Mouse (Mus musculus): ENCODE data around the gene Pla2g4e. TPM values are rescaled to one million over a fixed set of nuclear protein-coding genes. Genes with fewer than 3 reads are reported as not detected.

Pla2g4e gene
- polyA plus RNA-seq, 1 experiment from 2014 or later = 0.54 TPM

GRCm38 (mm10) chr2:120146543-120146942, 98.6 kb downstream of the Pla2g4e start:
- Histone ChIP-seq H3K27me3 (ENCODE audit: insufficient read depth, poor library complexity, severe bottlenecking) (no peaks in the 10 kb centered on the region), H3K4me3 (no peak overlapping the region), H3K9me3 (no peaks in the 10 kb centered on the region), H3K4me1 (peaks cover 19% of the 10 kb centered on the region), H3K27ac (0 out of 2 replicates have a peak overlapping the region, but pooled peaks have one; percentile 42), H3K36me3 (peaks cover 16% of the 10 kb centered on the region)
- WGBS = 70% methylated on average over 2 of the region's 2 CpGs
- no peak for DNase-seq (ENCODE audit: low spot score)

DNA sequence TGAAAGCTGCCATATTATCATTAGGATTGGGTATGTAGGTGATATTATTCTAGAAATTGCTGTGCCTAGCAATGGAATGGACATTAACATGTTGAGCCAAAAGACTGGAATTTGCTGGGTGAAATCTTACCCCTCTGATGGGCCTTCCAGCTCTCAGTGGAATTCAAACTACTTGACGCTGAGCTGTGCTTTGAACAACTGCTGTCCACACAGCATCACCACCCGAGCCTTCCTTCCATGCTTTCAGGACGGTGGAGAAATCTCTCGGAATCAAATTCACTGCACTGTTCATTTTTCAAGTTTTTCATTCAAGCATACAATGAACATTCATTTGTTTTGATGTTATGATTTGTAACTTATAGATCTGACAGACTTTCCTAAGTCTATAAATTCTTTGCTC, 100.7 kb downstream of the Pla2g4e start:
- H3K36me3 ChIP-seq = peaks cover 8% of the 10 kb centered on the region
- H3K27me3 ChIP-seq (ENCODE audit: insufficient read depth, poor library complexity, severe bottlenecking) = no peaks in the 10 kb centered on the region
- DNase-seq (ENCODE audit: low spot score) = no peak
- H3K4me1 ChIP-seq = peaks cover 34% of the 10 kb centered on the region
- no peaks in the 10 kb centered on the region for H3K9me3 ChIP-seq
- no peak overlapping the region for H3K4me3 ChIP-seq
- H3K27ac ChIP-seq = no peak overlapping the region
- 73% methylated on average over 4 of the region's 4 CpGs for WGBS

DNA sequence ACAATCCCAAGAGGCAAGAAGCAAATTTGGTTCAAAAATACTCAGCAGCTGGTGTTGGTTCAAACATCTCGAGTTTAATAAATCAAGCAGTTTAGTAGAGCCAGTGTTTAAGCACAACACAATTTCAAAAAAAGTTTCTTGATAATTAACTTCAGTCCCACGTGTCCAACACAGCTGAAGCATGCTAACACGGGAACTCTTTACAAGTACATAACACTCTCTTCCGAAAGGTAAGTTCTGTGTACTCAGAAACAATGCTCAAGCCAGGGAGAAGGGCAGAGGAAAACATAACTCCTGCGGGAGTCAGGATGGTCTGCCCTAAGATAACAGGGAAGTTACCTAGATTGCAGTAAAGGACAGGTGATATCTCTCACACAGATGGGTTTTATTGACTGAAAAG, 102.8 kb downstream of the Pla2g4e start:
- H3K4me3 ChIP-seq = no peak overlapping the region
- no peak overlapping the region for H3K27ac ChIP-seq
- no peaks in the 10 kb centered on the region for H3K27me3 ChIP-seq (ENCODE audit: insufficient read depth, poor library complexity, severe bottlenecking)
- H3K36me3 ChIP-seq = peaks cover 8% of the 10 kb centered on the region
- 85% methylated on average over 5 of the region's 5 CpGs for WGBS
- H3K9me3 ChIP-seq = no peaks in the 10 kb centered on the region
- no peak for DNase-seq (ENCODE audit: low spot score)
- H3K4me1 ChIP-seq = peaks cover 32% of the 10 kb centered on the region

GRCm38 (mm10) chr2:120141671-120142070, 103.5 kb downstream of the Pla2g4e start:
- Histone ChIP-seq H3K36me3 (peaks cover 10% of the 10 kb centered on the region), H3K27ac (no peak overlapping the region), H3K4me1 (peaks cover 37% of the 10 kb centered on the region), H3K9me3 (no peaks in the 10 kb centered on the region), H3K27me3 (ENCODE audit: insufficient read depth, poor library complexity, severe bottlenecking) (no peaks in the 10 kb centered on the region), H3K4me3 (no peak overlapping the region)
- no peak for DNase-seq (ENCODE audit: low spot score)
- 79% methylated on average over 1 of the region's 1 CpGs for WGBS

- Histone ChIP-seq H3K4me1 (peaks cover 40% of the 10 kb centered on the region), H3K36me3 (peaks cover 16% of the 10 kb centered on the region), H3K4me3 (no peak overlapping the region), H3K27ac (peak overlapping the region; percentile 78), H3K27me3 (ENCODE audit: insufficient read depth, poor library complexity, severe bottlenecking) (no peaks in the 10 kb centered on the region), H3K9me3 (no peaks in the 10 kb centered on the region)
- 60% methylated on average over 5 of the region's 5 CpGs for WGBS
- no peak for DNase-seq (ENCODE audit: low spot score)
Measured at GRCm38 (mm10) chr2:120140326-120140725, 104.8 kb downstream of the Pla2g4e start.

GRCm38 (mm10) chr2:120139091-120139490, 106.0 kb downstream of the Pla2g4e start:
- DNase-seq (ENCODE audit: low spot score) = no peak
- Histone ChIP-seq H3K4me3 (no peak overlapping the region), H3K4me1 (peaks cover 53% of the 10 kb centered on the region), H3K27me3 (ENCODE audit: insufficient read depth, poor library complexity, severe bottlenecking) (no peaks in the 10 kb centered on the region), H3K9me3 (no peaks in the 10 kb centered on the region), H3K36me3 (peaks cover 13% of the 10 kb centered on the region), H3K27ac (peak overlapping the region; percentile 78)
- WGBS = 41% methylated on average over 1 of the region's 1 CpGs

GRCm38 (mm10) chr2:120137281-120137680, 107.9 kb downstream of the Pla2g4e start:
- peaks cover 12% of the 10 kb centered on the region for H3K36me3 ChIP-seq
- peaks cover 71% of the 10 kb centered on the region for H3K4me1 ChIP-seq
- 68% methylated on average over 5 of the region's 5 CpGs for WGBS
- no peaks in the 10 kb centered on the region for H3K27me3 ChIP-seq (ENCODE audit: insufficient read depth, poor library complexity, severe bottlenecking)
- no peak overlapping the region for H3K4me3 ChIP-seq
- no peak for DNase-seq (ENCODE audit: low spot score)
- H3K9me3 ChIP-seq = no peaks in the 10 kb centered on the region
- no peak overlapping the region for H3K27ac ChIP-seq

DNA sequence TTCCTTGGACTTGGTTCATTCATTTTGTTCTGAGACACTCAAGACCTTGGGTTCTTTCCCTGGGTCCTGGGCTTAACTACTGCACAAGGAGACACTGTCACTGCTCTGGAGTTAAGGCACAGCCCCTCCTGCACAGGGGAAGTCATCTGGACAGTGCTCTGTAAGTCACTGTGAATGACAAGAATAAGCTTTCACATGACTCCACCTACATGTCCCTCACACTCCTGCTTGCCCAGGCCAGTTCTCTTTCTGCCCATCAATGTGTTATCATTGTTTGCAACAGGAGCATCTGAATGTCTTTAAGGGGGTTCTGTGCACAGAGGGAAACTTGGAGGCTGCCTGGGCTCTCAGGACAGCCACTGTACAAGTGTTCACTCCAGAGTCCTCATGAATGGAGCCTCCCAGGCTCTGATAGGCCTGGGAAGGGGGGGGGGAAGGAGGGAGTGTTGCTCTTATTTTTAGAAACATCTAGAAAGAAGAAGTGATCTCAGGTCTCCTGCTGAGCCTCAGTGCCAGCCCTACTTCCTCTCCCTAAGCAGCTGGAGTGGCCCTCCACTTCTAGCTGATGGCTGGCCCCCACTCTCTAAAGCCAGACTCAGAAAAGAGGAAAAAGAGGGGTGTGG, 110.6 kb downstream of the Pla2g4e start:
- H3K27ac ChIP-seq = peak overlapping the region; percentile 69
- H3K36me3 ChIP-seq = peaks cover 11% of the 10 kb centered on the region
- peaks cover 76% of the 10 kb centered on the region for H3K4me1 ChIP-seq

DNA sequence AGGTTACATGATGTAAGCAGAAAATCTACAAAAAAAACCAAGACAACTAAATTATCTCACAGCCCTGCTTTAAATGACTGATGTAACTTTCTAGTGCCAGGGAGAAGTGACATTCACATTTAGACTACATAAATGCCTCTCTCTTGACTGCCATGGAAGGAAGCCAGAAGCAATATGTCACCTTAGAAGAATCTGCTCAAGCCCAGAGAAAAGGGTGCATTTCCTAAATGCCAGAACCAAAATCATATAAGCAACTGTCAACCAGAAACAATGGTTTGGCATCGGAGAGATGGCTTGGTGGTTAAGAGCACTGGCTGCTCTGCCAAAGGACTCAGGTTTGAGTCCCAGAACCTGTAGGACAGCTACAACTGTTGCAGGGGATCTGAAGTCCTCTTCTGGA, 113.3 kb downstream of the Pla2g4e start:
- no peak overlapping the region for H3K4me3 ChIP-seq
- peak overlapping the region; percentile 19; the same call in 1 of the 2 replicates for H3K27ac ChIP-seq
- 74% methylated on average over 1 of the region's 1 CpGs for WGBS
- no peak for DNase-seq (ENCODE audit: low spot score)
- H3K36me3 ChIP-seq = peaks cover 10% of the 10 kb centered on the region
- no peaks in the 10 kb centered on the region for H3K27me3 ChIP-seq (ENCODE audit: insufficient read depth, poor library complexity, severe bottlenecking)
- peaks cover 85% of the 10 kb centered on the region for H3K4me1 ChIP-seq
- no peaks in the 10 kb centered on the region for H3K9me3 ChIP-seq

More for the DNA sequence above, 110.6 kb downstream of the Pla2g4e start:
- peak overlapping the region; percentile 3; the same call in 1 of the 2 replicates for H3K4me3 ChIP-seq
- no peaks in the 10 kb centered on the region for H3K9me3 ChIP-seq
- no peaks in the 10 kb centered on the region for H3K27me3 ChIP-seq (ENCODE audit: insufficient read depth, poor library complexity, severe bottlenecking)
- DNase-seq (ENCODE audit: low spot score) = no peak

GRCm38 (mm10) chr2:120129252-120129908, 115.8 kb downstream of the Pla2g4e start:
- WGBS = 28% methylated on average over 8 of the region's 8 CpGs
- H3K36me3 ChIP-seq = peaks cover 20% of the 10 kb centered on the region
- DNase-seq (ENCODE audit: low spot score) = no peak
- no peaks in the 10 kb centered on the region for H3K27me3 ChIP-seq (ENCODE audit: insufficient read depth, poor library complexity, severe bottlenecking)
- no peaks in the 10 kb centered on the region for H3K9me3 ChIP-seq
- H3K27ac ChIP-seq = peak overlapping the region; percentile 89
- H3K4me1 ChIP-seq = peaks cover 82% of the 10 kb centered on the region
- H3K4me3 ChIP-seq = no peak overlapping the region

- H3K9me3 ChIP-seq = no peaks in the 10 kb centered on the region
- H3K27me3 ChIP-seq (ENCODE audit: insufficient read depth, poor library complexity, severe bottlenecking) = no peaks in the 10 kb centered on the region
- peak; percentile 83 for DNase-seq (ENCODE audit: low spot score)
- H3K27ac ChIP-seq = peak overlapping the region; percentile 89
- peaks cover 82% of the 10 kb centered on the region for H3K4me1 ChIP-seq
- 0 out of 2 replicates have a peak overlapping the region, but pooled peaks have one; percentile 13 for H3K4me3 ChIP-seq
- 19% methylated on average over 1 of the region's 1 CpGs for WGBS
- H3K36me3 ChIP-seq = peaks cover 22% of the 10 kb centered on the region
Measured at GRCm38 (mm10) chr2:120128611-120129051, 116.5 kb downstream of the Pla2g4e start.

DNA sequence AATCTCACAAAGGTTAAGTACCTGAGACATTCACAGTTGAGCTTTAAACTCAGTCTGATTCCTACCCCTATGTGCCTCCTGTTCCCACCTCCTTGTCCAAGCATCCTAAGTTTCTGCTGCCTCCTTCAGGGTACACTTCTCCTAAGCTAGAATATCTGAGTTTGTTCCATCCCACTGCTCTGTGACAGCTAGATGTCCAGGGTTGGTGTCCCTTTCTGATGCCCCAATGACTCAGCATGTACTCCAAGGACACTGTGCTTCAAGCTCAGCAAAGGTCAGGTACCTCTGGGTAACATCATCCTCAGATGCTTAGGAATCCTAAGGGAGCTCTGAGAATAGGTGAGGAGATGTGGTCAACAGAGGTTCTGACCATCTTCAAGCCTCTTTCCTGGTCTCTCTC, 117.1 kb downstream of the Pla2g4e start:
- Histone ChIP-seq H3K27me3 (ENCODE audit: insufficient read depth, poor library complexity, severe bottlenecking) (no peaks in the 10 kb centered on the region), H3K27ac (peak overlapping the region; percentile 89), H3K36me3 (peaks cover 22% of the 10 kb centered on the region), H3K4me3 (0 out of 2 replicates have a peak overlapping the region, but pooled peaks have one; percentile 13), H3K4me1 (peaks cover 78% of the 10 kb centered on the region), H3K9me3 (no peaks in the 10 kb centered on the region)
- DNase-seq (ENCODE audit: low spot score) = no peak

- no peak for DNase-seq (ENCODE audit: low spot score)
- Histone ChIP-seq H3K4me1 (peaks cover 77% of the 10 kb centered on the region), H3K36me3 (peaks cover 22% of the 10 kb centered on the region), H3K27me3 (ENCODE audit: insufficient read depth, poor library complexity, severe bottlenecking) (no peaks in the 10 kb centered on the region), H3K27ac (peak overlapping the region; percentile 89), H3K4me3 (no peak overlapping the region), H3K9me3 (no peaks in the 10 kb centered on the region)
- 45% methylated on average over 1 of the region's 1 CpGs for WGBS
Measured at GRCm38 (mm10) chr2:120126901-120127300, 118.2 kb downstream of the Pla2g4e start.
